Mouse (Mus musculus) CD4-positive helper T cell, adult 2 months (primary cell): ENCODE data around the gene Ankrd35.
"Not testable (repeated sequence)": the region's sequence is repeated elsewhere in the genome, so short reads cannot be mapped to it uniquely, and the experiment has no call there.

ENCODE experiments used
- DNase-seq: peaks from one replicate; pipeline ENCODE4 v3.0.0-alpha.2; 2012; ENCODE audit warnings: low read depth, missing footprints, low spot score

The Ankrd35 gene

GRCm38 (mm10) chr3:96706217-96706616 is 36.3 kb downstream of the Ankrd35 start:
- no peak for DNase-seq

GRCm38 (mm10) chr3:96706984-96707383 is 37.1 kb downstream of the Ankrd35 start:
- no peak for DNase-seq

GRCm38 (mm10) chr3:96707903-96708683 is 38.2 kb downstream of the Ankrd35 start, which contains the start of gene Nudt17:
TSS of gene Nudt17 (minus strand) at chr3:96708562.
- peak; percentile 72 for DNase-seq

- DNase-seq: no peak
Observed at GRCm38 (mm10) chr3:96708684-96709064, 38.7 kb downstream of the Ankrd35 start.

- no peak for DNase-seq
Observed at GRCm38 (mm10) chr3:96714286-96714685, 44.4 kb downstream of the Ankrd35 start.

- DNase-seq: no peak
Observed at GRCm38 (mm10) chr3:96715854-96716253, 45.9 kb downstream of the Ankrd35 start.

GRCm38 (mm10) chr3:96719173-96719572 is 49.2 kb downstream of the Ankrd35 start:
- no peak for DNase-seq

- peak; percentile 93 for DNase-seq
Observed at GRCm38 (mm10) chr3:96727343-96727827, 57.5 kb downstream of the Ankrd35 start, which contains the start of the genes Polr3c and Rnf115. TSS of gene Polr3c (minus strand) at chr3:96727628. TSS of gene Rnf115 (plus strand) at chr3:96727664.

- peak; percentile 65 for DNase-seq
Observed at GRCm38 (mm10) chr3:96727828-96728633, 58.1 kb downstream of the Ankrd35 start.

- no peak for DNase-seq
Observed at GRCm38 (mm10) chr3:96728634-96729402, 58.9 kb downstream of the Ankrd35 start.

- DNase-seq: peak; percentile 64
Observed at GRCm38 (mm10) chr3:96729403-96729784, 59.5 kb downstream of the Ankrd35 start.

- no peak for DNase-seq
Observed at GRCm38 (mm10) chr3:96730785-96731184, 60.9 kb downstream of the Ankrd35 start.

- no peak for DNase-seq
Observed at GRCm38 (mm10) chr3:96733984-96734383, 64.1 kb downstream of the Ankrd35 start.

GRCm38 (mm10) chr3:96735200-96735599 is 65.3 kb downstream of the Ankrd35 start:
- no peak for DNase-seq

GRCm38 (mm10) chr3:96737013-96737740 is 67.2 kb downstream of the Ankrd35 start:
- no peak for DNase-seq

GRCm38 (mm10) chr3:96737995-96738394 is 68.1 kb downstream of the Ankrd35 start:
- no peak for DNase-seq

- not testable (repeated sequence) for DNase-seq
Observed at GRCm38 (mm10) chr3:96740279-96740678, 70.3 kb downstream of the Ankrd35 start.
